Mouse (Mus musculus) MEL (cell line): ENCODE measurements around the gene G6pc3. TPM values are rescaled to one million over a fixed set of nuclear protein-coding genes. Genes with fewer than 3 reads are reported as not detected.

ENCODE experiments used
- DNase-seq: peaks from one replicate; pipeline ENCODE4 v3.0.0; 2011; ENCODE audit warnings: low read depth, low spot score
- H3K27ac ChIP-seq: 2 replicates; pipeline ENCODE4 v1.5.1; 2012; ENCODE audit warnings: low read depth, mild to moderate bottlenecking, control low read depth, low read length, moderate library complexity; ENCODE audit not compliant: control insufficient read depth
- H3K27me3 ChIP-seq, 2 experiments: fragments of 150-350 bp in 1 of 2; sonication (generic) in 1 of 2; 2 replicates each; pipeline ENCODE4 v1.6.1; 2012; ENCODE audit warnings: low read length in 2 of 2, mild to moderate bottlenecking in 2 of 2, improper control_type of control experiment in 1 of 2, moderate library complexity in 1 of 2; ENCODE audit not compliant: insufficient read depth in 2 of 2, control insufficient read depth in 1 of 2
- H3K36me3 ChIP-seq, 2 experiments: 2 replicates each; pipeline ENCODE4 v1.6.1; 2012 to 2014; ENCODE audit warnings: low read length in 2 of 2, improper control_type of control experiment in 1 of 2, inconsistent platforms in 1 of 2, mild to moderate bottlenecking in 1 of 2; ENCODE audit not compliant: insufficient read depth in 2 of 2, control insufficient read depth in 1 of 2
- H3K4me1 ChIP-seq, 2 experiments: fragments of 150-350 bp in 1 of 2; sonication (generic) in 1 of 2; 2 replicates each; pipeline ENCODE4 v1.6.1; 2012; ENCODE audit warnings: low read length in 2 of 2, improper control_type of control experiment in 1 of 2, mild to moderate bottlenecking in 1 of 2; ENCODE audit not compliant: insufficient read depth in 2 of 2, control insufficient read depth in 1 of 2
- H3K4me3 ChIP-seq, 2 experiments: fragments of 150-350 bp in 1 of 2; sonication (generic) in 1 of 2; 2 replicates each; pipeline ENCODE4 v1.5.1; 2012; ENCODE audit warnings: low read depth in 2 of 2, low read length in 2 of 2, mild to moderate bottlenecking in 2 of 2, moderate library complexity in 2 of 2, control low read depth in 1 of 2, improper control_type of control experiment in 1 of 2; ENCODE audit not compliant: control insufficient read depth in 1 of 2, insufficient read depth in 1 of 2
- H3K79me2 ChIP-seq: 2 replicates; pipeline ENCODE4 v1.6.1; 2012; ENCODE audit warnings: mild to moderate bottlenecking, low read length, moderate library complexity; ENCODE audit not compliant: control insufficient read depth, poor library complexity, insufficient read depth
- H3K9ac ChIP-seq: 2 replicates; pipeline ENCODE4 v1.6.1; 2012; ENCODE audit warnings: low read depth, mild to moderate bottlenecking, control low read depth, low read length, moderate library complexity; ENCODE audit not compliant: control insufficient read depth, poor library complexity, severe bottlenecking
- H3K9me3 ChIP-seq: fragments of 150-350 bp; sonication (generic); replicated peaks from 2 replicates; pipeline ENCODE4 v1.6.1; 2012; ENCODE audit warnings: mild to moderate bottlenecking, low read length, improper control_type of control experiment, moderate library complexity; ENCODE audit not compliant: insufficient read depth
- CTCF ChIP-seq, 3 experiments: IDR thresholded peaks in 2 of 3; conservative IDR thresholded peaks in 1 of 3; 2 replicates each; pipeline ENCODE4 v1.5.1; 2011 to 2012; ENCODE audit warnings: low read length in 3 of 3, low read depth in 2 of 3, mild to moderate bottlenecking in 2 of 3, improper control_type of control experiment in 1 of 3, inconsistent platforms in 1 of 3, mixed read lengths in 1 of 3, moderate library complexity in 1 of 3; ENCODE audit not compliant: control insufficient read depth in 1 of 3, insufficient read depth in 1 of 3, poor library complexity in 1 of 3, severe bottlenecking in 1 of 3
- KAT2A ChIP-seq: conservative IDR thresholded peaks from 2 replicates; pipeline ENCODE4 v1.6.1; 2012; ENCODE audit warnings: low read depth, low read length, improper control_type of control experiment, inconsistent platforms
- MAFK ChIP-seq: IDR thresholded peaks from 2 replicates; pipeline ENCODE4 v1.6.1; 2011; ENCODE audit warnings: low read depth, mild to moderate bottlenecking, low read length, improper control_type of control experiment, borderline replicate concordance
- MEF2A ChIP-seq: IDR thresholded peaks from 2 replicates; pipeline ENCODE4 v1.6.1; 2014; ENCODE audit warnings: low read depth, mild to moderate bottlenecking, inconsistent platforms, low read length, improper control_type of control experiment; ENCODE audit not compliant: poor library complexity, insufficient replicate concordance, severe bottlenecking; ENCODE audit errors: extremely low read depth
- POLR2A ChIP-seq, 2 experiments: IDR thresholded peaks; 2 replicates each; pipeline ENCODE4 v1.6.1; 2011 to 2012; ENCODE audit warnings: low read length in 2 of 2, mild to moderate bottlenecking in 2 of 2, control low read depth in 1 of 2, improper control_type of control experiment in 1 of 2, low read depth in 1 of 2, moderate library complexity in 1 of 2; ENCODE audit not compliant: control insufficient read depth in 1 of 2, insufficient read depth in 1 of 2, poor library complexity in 1 of 2
- TBP ChIP-seq: IDR thresholded peaks from 2 replicates; pipeline ENCODE4 v1.8.0; 2011; ENCODE audit warnings: low read depth, low read length, improper control_type of control experiment
- USF1 ChIP-seq: IDR thresholded peaks from 2 replicates; pipeline ENCODE4 v1.6.1; 2014; ENCODE audit warnings: low read depth, mild to moderate bottlenecking, inconsistent platforms, low read length, improper control_type of control experiment, moderate library complexity
- ZKSCAN1 ChIP-seq: IDR thresholded peaks from 2 replicates; pipeline ENCODE4 v1.6.1; 2012; ENCODE audit warnings: low read depth, mild to moderate bottlenecking, inconsistent platforms, low read length, improper control_type of control experiment, moderate library complexity
- ZNF384 ChIP-seq: IDR thresholded peaks from 2 replicates; pipeline ENCODE4 v1.6.1; 2012; ENCODE audit warnings: low read depth, mild to moderate bottlenecking, inconsistent platforms, low read length, improper control_type of control experiment
- polyA plus RNA-seq, 2 experiments: library from polyadenylated mRNA; stranded (reverse) in 1 of 2; unstranded in 1 of 2; fragments of >175 nt in 1 of 2; fragments of >200 nt in 1 of 2; gene quantifications; 2 replicates each; pipeline versions ENCODE4 v1.2.1 to v1.2.4; 2012; ENCODE audit warnings: low replicate concordance in 2 of 2, low read depth in 1 of 2; ENCODE audit not compliant: insufficient read length in 2 of 2, insufficient read depth in 1 of 2, missing spikeins in 1 of 2
- total RNA-seq: library from RNA; depleted of rRNA; stranded (reverse); fragments of 300-350 nt; gene quantifications from 2 replicates; pipeline ENCODE4 v1.2.3, GENCODE M21; 2012

Gene G6pc3
- total and polyA plus RNA-seq, 3 experiments, result 48.9 to 104 TPM; not detected in 1

- no peaks in the 10 kb centered on the region for H3K27me3 ChIP-seq
- peaks cover 23 to 50% of the 10 kb centered on the region in 2 experiments for H3K4me1 ChIP-seq
- no peak for DNase-seq
- no peak overlapping the region for H3K27ac ChIP-seq
- no peak for TF ChIP-seq TBP
- TF ChIP-seq MAFK, result no peak
- no peak for TF ChIP-seq POLR2A (IDR thresholded peaks at IDR 0.05; ENCODE audit: control insufficient read depth in 1 of 2, insufficient read depth in 1 of 2, low read depth in 1 of 2, low read length in 2 of 2, poor library complexity in 1 of 2)
- no peak for TF ChIP-seq MEF2A
- no peak overlapping the region for H3K4me3 ChIP-seq
- H3K9ac ChIP-seq, result no peak overlapping the region
- no peaks in the 10 kb centered on the region for H3K9me3 ChIP-seq
- peaks cover 0 to 20% of the 10 kb centered on the region in 2 experiments; a peak in 2 of 4 replicates for H3K36me3 ChIP-seq
- no peaks in the 10 kb centered on the region; the same call in 1 of the 2 replicates for H3K79me2 ChIP-seq
These were observed 35.8 kb downstream of the G6pc3 start for GRCm38 (mm10) chr11:102225221-102225620.

- no peak overlapping the region for H3K27ac ChIP-seq
- no peak for TF ChIP-seq ZKSCAN1
- no peak for TF ChIP-seq KAT2A
- TF ChIP-seq USF1, result no peak
- no peak overlapping the region for H3K4me3 ChIP-seq
- no peaks in the 10 kb centered on the region; the same call in 1 of the 2 replicates for H3K79me2 ChIP-seq
- H3K36me3 ChIP-seq, result peaks cover 0 to 12% of the 10 kb centered on the region in 2 experiments; a peak in 2 of 4 replicates
- H3K9ac ChIP-seq, result no peak overlapping the region
- H3K4me1 ChIP-seq, result peaks cover 18 to 38% of the 10 kb centered on the region in 2 experiments
- no peaks in the 10 kb centered on the region for H3K27me3 ChIP-seq
- no peak for DNase-seq
- H3K9me3 ChIP-seq, result no peaks in the 10 kb centered on the region
These were observed 36.9 kb downstream of the G6pc3 start for GRCm38 (mm10) chr11:102226067-102226978.

- peak overlapping the region; percentile 63 to 71 for H3K4me3 ChIP-seq
- peaks cover 0 to 6% of the 10 kb centered on the region in 2 experiments; a peak in 2 of 4 replicates for H3K36me3 ChIP-seq
- H3K9ac ChIP-seq, result peak overlapping the region; percentile 24
- H3K79me2 ChIP-seq, result no peaks in the 10 kb centered on the region; the same call in 1 of the 2 replicates
- no peak overlapping the region for H3K27ac ChIP-seq
- H3K4me1 ChIP-seq, result peaks cover 16 to 28% of the 10 kb centered on the region in 2 experiments
- no peaks in the 10 kb centered on the region for H3K9me3 ChIP-seq
- no peaks in the 10 kb centered on the region for H3K27me3 ChIP-seq
- TF ChIP-seq CTCF (IDR thresholded peaks at IDR 0.05 in 2 of 3, conservative IDR thresholded peaks at IDR 0.05 in 1 of 3; ENCODE audit: control insufficient read depth in 1 of 3, insufficient read depth in 1 of 3, low read depth in 2 of 3, low read length in 3 of 3, poor library complexity in 1 of 3, severe bottlenecking in 1 of 3) (no peak), ZNF384 (peak; percentile 79)
- DNase-seq, result no peak
These were observed 38.1 kb downstream of the G6pc3 start for GRCm38 (mm10) chr11:102227270-102228190.
